Mouse (Mus musculus): ENCODE measurements around the gene Zfp740. TPM values are rescaled to one million over a fixed set of nuclear protein-coding genes. Genes with fewer than 3 reads are reported as not detected.

Gene Zfp740
- polyA plus RNA-seq, 1 experiment from 2014 or later, result 105 TPM

DNA sequence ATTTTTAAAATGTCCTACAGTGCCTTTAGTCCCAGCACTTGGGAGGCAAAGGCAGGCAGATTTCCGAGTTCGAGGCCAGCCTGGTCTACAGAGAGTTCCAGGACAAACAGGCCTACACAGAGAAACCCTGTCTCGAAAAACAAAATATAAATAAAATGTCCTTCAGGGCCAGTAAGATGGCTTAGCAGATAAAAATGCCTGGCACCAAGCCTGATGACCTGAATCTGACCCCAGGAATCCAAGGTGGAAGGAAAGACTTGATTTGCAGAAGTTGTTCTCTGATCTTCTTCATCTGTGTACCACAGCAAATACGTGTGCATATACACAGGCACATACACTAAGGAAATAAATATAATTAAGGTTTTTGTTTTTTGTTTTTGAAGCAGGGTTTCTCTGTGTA is 7.7 kb upstream of the Zfp740 start:
- H3K9ac ChIP-seq, result no peak overlapping the region
- WGBS, result 90% methylated on average over 4 of the region's 4 CpGs
- no peak overlapping the region for H3K4me2 ChIP-seq (replicated peaks)
- H3K27ac ChIP-seq, result no peak overlapping the region
- no peaks in the 10 kb centered on the region for H3K27me3 ChIP-seq (replicated peaks)
- H3K4me3 ChIP-seq, result no peak overlapping the region
- ATAC-seq (ENCODE audit: low FRiP score, low read depth), result no peak
- no peaks in the 10 kb centered on the region for H3K9me3 ChIP-seq
- no peaks in the 10 kb centered on the region for H3K4me1 ChIP-seq
- H3K36me3 ChIP-seq, result no peaks in the 10 kb centered on the region

- Histone ChIP-seq H3K36me3 (no peaks in the 10 kb centered on the region), H3K9ac (no peak overlapping the region), H3K4me3 (no peak overlapping the region), H3K27ac (no peak overlapping the region), H3K4me2 (replicated peaks) (no peak overlapping the region), H3K27me3 (replicated peaks) (no peaks in the 10 kb centered on the region), H3K9me3 (no peaks in the 10 kb centered on the region), H3K4me1 (peaks cover 7% of the 10 kb centered on the region; the same call in 1 of the 2 replicates)
- WGBS, result 85% methylated on average over 4 of the region's 4 CpGs
- no peak for ATAC-seq (ENCODE audit: low FRiP score, low read depth)
These were observed 4.2 kb upstream of the Zfp740 start for GRCm38 (mm10) chr15:102198841-102199240.

DNA sequence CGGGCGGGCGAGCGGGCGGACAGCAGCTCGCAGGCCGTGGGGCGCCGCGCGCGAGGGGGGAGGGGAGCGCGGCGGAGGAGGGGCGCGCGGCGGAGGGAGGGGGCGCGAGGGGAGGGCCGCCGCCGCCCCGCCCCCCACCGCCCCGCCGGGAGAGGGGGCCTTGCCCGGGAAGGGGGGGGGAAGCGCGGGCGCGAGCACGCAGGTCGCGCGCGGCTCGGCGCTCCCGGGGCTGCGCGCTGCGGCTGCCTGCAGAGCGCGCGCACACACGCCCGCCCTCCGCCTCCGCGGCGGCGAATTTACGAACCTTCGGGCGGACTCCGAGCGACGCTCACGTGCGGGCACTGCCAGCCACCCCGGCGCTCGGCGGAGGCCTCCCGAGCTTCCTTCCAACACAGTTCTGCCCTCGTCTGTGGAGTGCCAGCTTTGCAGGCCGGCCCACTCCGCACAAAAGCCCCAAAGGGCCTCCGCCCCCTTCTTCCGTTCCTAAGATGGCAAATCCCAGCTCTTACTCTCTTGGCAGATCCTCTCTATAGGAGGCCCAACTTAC is 859 bp downstream of the Zfp740 start:
- ATAC-seq (ENCODE audit: low FRiP score, low read depth), result peak; percentile 46
- Histone ChIP-seq H3K27ac (peak overlapping the region; percentile 98), H3K36me3 (peaks cover 21% of the 10 kb centered on the region), H3K9me3 (no peaks in the 10 kb centered on the region), H3K27me3 (replicated peaks) (no peaks in the 10 kb centered on the region), H3K4me2 (replicated peaks) (peak overlapping the region; percentile 81), H3K4me1 (peaks cover 40% of the 10 kb centered on the region), H3K4me3 (peak overlapping the region; percentile 88), H3K9ac (peak overlapping the region; percentile 95)
- WGBS, result under 1% methylated on average over 32 of the region's 72 CpGs

DNA sequence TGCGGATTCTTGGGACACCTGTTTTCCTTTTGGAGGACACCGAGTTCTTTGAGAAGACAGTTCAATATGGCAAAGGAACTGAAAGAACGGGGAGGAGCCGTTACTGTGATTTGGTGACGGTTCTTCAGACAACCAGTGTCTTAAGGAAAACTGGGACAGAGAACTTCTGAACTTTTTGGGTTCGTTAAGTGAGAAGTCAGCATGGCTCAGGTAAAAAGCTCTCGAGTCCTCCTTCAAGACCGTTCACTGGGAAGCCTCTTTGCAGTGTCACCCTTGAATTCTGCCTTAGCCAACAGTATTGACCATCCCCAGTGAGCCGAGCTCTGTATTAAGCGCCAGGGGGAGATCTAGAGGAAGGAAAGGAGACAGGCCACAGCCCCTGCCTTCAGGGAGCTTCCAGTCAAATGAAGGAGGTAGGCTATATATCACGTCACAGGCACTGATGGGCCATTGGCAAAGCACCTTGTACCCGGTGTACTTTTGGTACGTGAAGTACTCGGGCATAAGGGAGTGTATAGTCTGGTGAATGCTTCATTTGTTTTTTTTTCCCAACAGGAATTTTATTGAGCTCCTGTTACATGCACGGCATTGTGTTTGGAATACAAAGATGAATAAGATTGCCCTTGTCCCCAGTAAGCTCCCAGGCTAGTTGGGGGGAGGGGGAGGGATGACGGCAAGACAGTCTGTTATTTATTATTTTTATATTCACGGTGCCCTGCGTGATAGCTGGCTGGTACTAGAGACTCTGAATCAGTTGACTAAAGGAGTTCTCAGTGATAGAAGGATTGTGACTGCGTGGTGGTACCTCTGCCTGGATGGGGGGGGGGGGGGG is 1.8 kb downstream of the Zfp740 start, which contains the start of gene Csad:
Gene Csad (minus strand): TSS at position 51 of the 832 bp plus-strand sequence.
- peaks cover 31% of the 10 kb centered on the region for H3K36me3 ChIP-seq
- 57% methylated on average over 19 of the region's 19 CpGs for WGBS
- peak within 1 kb of the TSS; percentile 81 for H3K4me2 ChIP-seq (replicated peaks)
- no peaks in the 10 kb centered on the region for H3K9me3 ChIP-seq
- peak within 1 kb of the TSS; percentile 95 for H3K9ac ChIP-seq
- H3K27ac ChIP-seq, result peak within 1 kb of the TSS; percentile 98
- no peaks in the 10 kb centered on the region for H3K27me3 ChIP-seq (replicated peaks)
- ATAC-seq (ENCODE audit: low FRiP score, low read depth), result no peak
- peak within 1 kb of the TSS; percentile 88 for H3K4me3 ChIP-seq
- peaks cover 40% of the 10 kb centered on the region for H3K4me1 ChIP-seq

DNA sequence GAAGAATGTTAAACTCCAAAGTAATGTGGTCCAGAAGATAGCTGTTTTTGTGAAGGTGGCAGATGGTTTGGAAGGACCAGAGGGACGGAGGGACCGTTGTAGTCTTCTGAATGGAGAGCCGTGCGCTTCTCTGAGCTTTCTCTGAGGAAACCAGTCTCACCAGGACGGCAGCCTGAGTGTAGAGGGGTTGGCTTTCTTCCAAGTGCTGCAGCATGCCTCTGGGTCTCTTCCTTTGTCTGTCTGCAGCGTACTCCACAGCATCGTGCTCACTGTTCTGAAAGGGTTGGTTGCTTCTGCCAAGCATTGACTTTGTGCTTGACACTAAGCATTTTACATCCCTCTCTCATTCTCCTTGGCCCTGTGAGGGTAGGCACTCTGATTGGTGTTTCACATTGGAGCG is 2.7 kb downstream of the Zfp740 start:
- Histone ChIP-seq H3K36me3 (peaks cover 40% of the 10 kb centered on the region), H3K9me3 (no peaks in the 10 kb centered on the region), H3K27ac (peak overlapping the region; percentile 23; the same call in 1 of the 2 replicates), H3K27me3 (replicated peaks) (no peaks in the 10 kb centered on the region), H3K4me2 (replicated peaks) (peak overlapping the region; percentile 81), H3K4me3 (peak overlapping the region; percentile 88), H3K4me1 (peaks cover 40% of the 10 kb centered on the region), H3K9ac (peak overlapping the region; percentile 95)
- ATAC-seq (ENCODE audit: low FRiP score, low read depth), result 0 out of 2 replicates have a peak, but pooled peaks have one; percentile 18
- WGBS, result 37% methylated on average over 8 of the region's 8 CpGs

DNA sequence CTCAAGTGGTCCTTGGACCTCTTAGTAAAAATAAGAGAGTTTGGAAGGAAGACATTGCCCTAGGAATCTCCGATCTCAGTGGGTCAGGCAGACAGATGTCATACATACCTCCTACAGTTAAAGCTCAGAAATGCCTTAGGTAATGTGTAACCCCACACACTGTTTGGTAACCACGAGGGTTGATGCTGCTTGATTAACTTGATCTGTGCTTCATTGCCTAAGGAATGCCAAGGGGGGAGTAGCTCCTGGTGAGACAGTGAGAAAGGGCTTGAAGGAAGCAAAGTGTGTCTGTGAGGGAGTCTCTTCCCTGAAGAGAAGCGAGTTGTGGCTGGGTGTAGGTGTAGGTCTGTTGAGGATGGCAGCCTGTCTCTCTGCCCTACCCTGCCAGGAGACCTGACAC is 4.3 kb downstream of the Zfp740 start:
- WGBS, result 83% methylated on average over 3 of the region's 3 CpGs
- H3K36me3 ChIP-seq, result peaks cover 52% of the 10 kb centered on the region
- H3K9ac ChIP-seq, result no peak overlapping the region; the same call in 1 of the 2 replicates

GRCm38 (mm10) chr15:102208092-102208561 is 5.1 kb downstream of the Zfp740 start:
- H3K27ac ChIP-seq, result no peak overlapping the region
- H3K4me1 ChIP-seq, result peaks cover 33% of the 10 kb centered on the region
- H3K27me3 ChIP-seq (replicated peaks), result no peaks in the 10 kb centered on the region
- no peak for ATAC-seq (ENCODE audit: low FRiP score, low read depth)
- no peak overlapping the region for H3K9ac ChIP-seq
- no peak overlapping the region for H3K4me3 ChIP-seq
- H3K4me2 ChIP-seq (replicated peaks), result no peak overlapping the region
- H3K9me3 ChIP-seq, result no peaks in the 10 kb centered on the region
- 85% methylated on average over 9 of the region's 9 CpGs for WGBS
- H3K36me3 ChIP-seq, result peaks cover 60% of the 10 kb centered on the region

More for the DNA sequence above, 4.3 kb downstream of the Zfp740 start:
- Histone ChIP-seq H3K9me3 (no peaks in the 10 kb centered on the region), H3K27ac (no peak overlapping the region), H3K4me3 (no peak overlapping the region), H3K4me2 (replicated peaks) (no peak overlapping the region), H3K4me1 (peaks cover 37% of the 10 kb centered on the region), H3K27me3 (replicated peaks) (no peaks in the 10 kb centered on the region)
- no peak for ATAC-seq (ENCODE audit: low FRiP score, low read depth)

GRCm38 (mm10) chr15:102209114-102209513 is 6.1 kb downstream of the Zfp740 start:
- Histone ChIP-seq H3K4me1 (peaks cover 33% of the 10 kb centered on the region), H3K36me3 (peaks cover 70% of the 10 kb centered on the region), H3K9me3 (no peaks in the 10 kb centered on the region), H3K4me3 (no peak overlapping the region), H3K27me3 (replicated peaks) (no peaks in the 10 kb centered on the region), H3K9ac (no peak overlapping the region), H3K4me2 (replicated peaks) (no peak overlapping the region), H3K27ac (no peak overlapping the region)
- no peak for ATAC-seq (ENCODE audit: low FRiP score, low read depth)
- WGBS, result 90% methylated on average over 8 of the region's 8 CpGs

DNA sequence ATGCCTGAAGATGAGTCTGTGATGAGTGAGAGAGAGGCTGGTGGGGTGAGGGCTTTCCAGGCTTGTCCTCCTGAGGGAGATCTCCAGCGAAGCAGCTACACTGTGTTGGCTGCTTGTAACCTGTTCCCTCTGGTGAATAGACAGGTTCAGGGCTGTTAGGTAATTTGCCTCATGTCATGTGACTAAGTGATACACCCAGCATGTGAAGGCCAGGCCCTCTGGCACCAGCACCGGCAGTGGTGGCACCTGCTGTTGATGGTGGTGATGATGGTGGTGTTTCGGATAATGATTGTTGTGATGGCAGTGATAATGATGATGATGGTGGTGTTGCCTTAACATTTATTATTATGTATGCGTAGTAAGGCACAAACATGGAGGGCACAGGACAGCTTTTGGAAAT is 7.8 kb downstream of the Zfp740 start:
- no peak for ATAC-seq (ENCODE audit: low FRiP score, low read depth)
- Histone ChIP-seq H3K9me3 (no peaks in the 10 kb centered on the region), H3K9ac (no peak overlapping the region), H3K4me1 (peaks cover 18% of the 10 kb centered on the region), H3K4me3 (no peak overlapping the region), H3K4me2 (replicated peaks) (no peak overlapping the region), H3K27ac (no peak overlapping the region), H3K27me3 (replicated peaks) (no peaks in the 10 kb centered on the region), H3K36me3 (peaks cover 82% of the 10 kb centered on the region)
- 95% methylated on average over 4 of the region's 4 CpGs for WGBS

DNA sequence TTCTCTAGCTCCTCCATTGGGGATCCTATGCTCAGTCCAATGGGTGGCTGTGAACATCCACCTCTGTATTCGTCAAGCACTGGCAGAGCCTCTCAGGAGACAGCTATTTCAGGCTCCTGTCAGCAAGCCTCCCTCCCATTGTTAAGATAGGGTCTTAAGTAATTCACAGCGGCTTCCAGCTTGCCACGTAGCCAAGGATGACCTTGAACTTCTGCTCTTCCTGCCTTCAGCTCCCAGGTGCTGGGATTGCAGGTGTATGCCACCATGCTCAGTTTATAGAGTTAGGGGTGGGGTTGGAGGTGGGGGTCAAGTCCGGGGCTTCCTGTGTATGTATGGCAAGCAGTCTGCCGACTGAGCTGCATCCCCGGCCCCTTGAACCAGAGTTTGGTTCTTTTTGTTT is 8.8 kb downstream of the Zfp740 start:
- H3K36me3 ChIP-seq, result peaks cover 91% of the 10 kb centered on the region
- H3K9me3 ChIP-seq, result no peaks in the 10 kb centered on the region
- no peak for ATAC-seq (ENCODE audit: low FRiP score, low read depth)
- H3K4me2 ChIP-seq (replicated peaks), result no peak overlapping the region
- no peak overlapping the region for H3K4me3 ChIP-seq
- H3K27me3 ChIP-seq (replicated peaks), result no peaks in the 10 kb centered on the region
- no peak overlapping the region for H3K9ac ChIP-seq
- 85% methylated on average over 6 of the region's 6 CpGs for WGBS
- peaks cover 11% of the 10 kb centered on the region; the same call in 1 of the 2 replicates for H3K4me1 ChIP-seq
- no peak overlapping the region for H3K27ac ChIP-seq

- 34% methylated on average over 2 of the region's 2 CpGs for WGBS
- Histone ChIP-seq H3K27ac (no peak overlapping the region), H3K27me3 (replicated peaks) (no peaks in the 10 kb centered on the region), H3K4me2 (replicated peaks) (no peak overlapping the region), H3K9ac (no peak overlapping the region), H3K9me3 (no peaks in the 10 kb centered on the region), H3K4me3 (no peak overlapping the region), H3K4me1 (no peaks in the 10 kb centered on the region), H3K36me3 (peaks cover 78% of the 10 kb centered on the region)
- no peak for ATAC-seq (ENCODE audit: low FRiP score, low read depth)
These were observed 11.1 kb downstream of the Zfp740 start for GRCm38 (mm10) chr15:102214132-102214531.

DNA sequence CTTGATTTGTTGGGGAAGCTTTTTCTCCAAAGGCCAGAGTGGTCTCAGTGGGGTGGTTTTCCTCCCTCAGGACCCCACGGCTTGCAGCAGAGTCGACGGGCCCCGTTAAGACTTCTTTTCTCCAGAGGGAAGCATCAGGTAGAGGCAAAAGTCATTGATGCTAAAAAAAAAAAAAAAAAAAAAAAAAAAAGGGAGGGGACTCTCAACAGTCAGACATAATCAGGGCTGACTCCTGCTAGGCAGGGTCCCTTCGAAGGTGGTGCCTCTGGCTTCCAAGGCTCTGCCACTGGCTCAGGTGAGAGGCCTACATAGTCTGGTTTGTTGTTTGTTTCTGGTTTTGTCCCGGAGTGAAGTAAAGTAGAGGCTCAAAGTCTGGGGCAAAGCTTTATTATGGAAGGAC is 12.6 kb downstream of the Zfp740 start:
- Histone ChIP-seq H3K4me3 (no peak overlapping the region), H3K36me3 (peaks cover 63% of the 10 kb centered on the region), H3K27me3 (replicated peaks) (no peaks in the 10 kb centered on the region), H3K27ac (no peak overlapping the region), H3K4me1 (no peaks in the 10 kb centered on the region), H3K9me3 (no peaks in the 10 kb centered on the region), H3K9ac (no peak overlapping the region), H3K4me2 (replicated peaks) (no peak overlapping the region)
- no peak for ATAC-seq (ENCODE audit: low FRiP score, low read depth)
- WGBS, result 75% methylated on average over 6 of the region's 6 CpGs
